Mouse (Mus musculus) brain, embryonic 14.5 days (tissue): Measurements from ENCODE around the gene Jaml.

Source experiments
- CTCF ChIP-seq: fragments of 200-500 bp; IDR thresholded peaks from 2 replicates; pipeline ENCODE4 v1.5.1; 2012; ENCODE audit warnings: inconsistent platforms, mild to moderate bottlenecking, moderate library complexity, borderline replicate concordance; ENCODE audit not compliant: insufficient read depth, insufficient read length; ENCODE audit errors: extremely low read depth
- POLR2A ChIP-seq: fragments of 200-500 bp; IDR thresholded peaks from 2 replicates; pipeline ENCODE4 v1.6.1; 2012; ENCODE audit warnings: mild to moderate bottlenecking, inconsistent platforms, borderline replicate concordance; ENCODE audit not compliant: poor library complexity, insufficient read depth, insufficient read length, severe bottlenecking; ENCODE audit errors: extremely low read depth

DNA sequence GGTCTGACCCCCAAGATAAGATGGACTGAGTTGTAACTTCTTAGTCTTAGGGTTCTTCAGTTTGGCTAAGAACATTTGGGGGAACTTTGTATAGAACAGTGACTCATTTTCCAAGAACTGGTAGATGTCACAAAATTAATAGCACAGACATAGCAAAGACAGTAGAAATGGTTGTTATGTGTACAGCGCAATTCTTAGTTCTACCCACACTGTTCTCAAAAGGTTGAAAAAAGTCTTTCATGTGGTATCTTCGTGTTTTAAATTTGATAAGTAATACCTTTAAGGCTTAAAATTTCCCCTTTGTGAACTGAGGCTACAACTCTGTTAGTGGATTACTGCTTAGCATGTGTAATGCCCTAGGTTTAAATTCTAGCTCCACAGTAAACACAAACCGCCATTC is 4.1 kb downstream of the Jaml start:
- no peak for TF ChIP-seq CTCF
- TF ChIP-seq POLR2A, result no peak
